Mouse (Mus musculus) testis, postnatal 10 days (tissue): ENCODE data around the gene Aff4.
A peak's percentile ranks its signal among the peaks of the same experiment; 100 is the strongest.
"Not testable (repeated sequence)": the region's sequence is repeated elsewhere in the genome, so short reads cannot be mapped to it uniquely, and the experiment has no call there.

ENCODE experiments used
- DNase-seq: peaks from one replicate; pipeline ENCODE4 v3.0.0; 2021; ENCODE audit warnings: low spot score

The Aff4 gene

GRCm38 (mm10) chr11:53337684-53338083 lies 12.9 kb upstream of the Aff4 start:
- no peak for DNase-seq

- not testable (repeated sequence) for DNase-seq
Observed at GRCm38 (mm10) chr11:53341019-53341418, 9.6 kb upstream of the Aff4 start.

- no peak for DNase-seq
Observed at GRCm38 (mm10) chr11:53342711-53343110, 7.9 kb upstream of the Aff4 start.

GRCm38 (mm10) chr11:53345328-53345727 lies 5.3 kb upstream of the Aff4 start:
- DNase-seq: no peak

GRCm38 (mm10) chr11:53345738-53346137 lies 4.9 kb upstream of the Aff4 start:
- DNase-seq: no peak

- peak; percentile 69 for DNase-seq
Observed at GRCm38 (mm10) chr11:53351224-53351942, 750 bp downstream of the Aff4 start.

- no peak for DNase-seq
Observed at GRCm38 (mm10) chr11:53351943-53352590, 1.4 kb downstream of the Aff4 start.

- DNase-seq: no peak
Observed at GRCm38 (mm10) chr11:53358504-53359155, 8.0 kb downstream of the Aff4 start.

- DNase-seq: no peak
Observed at GRCm38 (mm10) chr11:53367032-53367431, 16.4 kb downstream of the Aff4 start.

GRCm38 (mm10) chr11:53378918-53379317 lies 28.3 kb downstream of the Aff4 start:
- no peak for DNase-seq

GRCm38 (mm10) chr11:53383758-53384428 lies 33.3 kb downstream of the Aff4 start:
- DNase-seq: no peak

- no peak for DNase-seq
Observed at GRCm38 (mm10) chr11:53393856-53394255, 43.2 kb downstream of the Aff4 start.

- DNase-seq: no peak
Observed at GRCm38 (mm10) chr11:53403638-53404037, 53.0 kb downstream of the Aff4 start.

GRCm38 (mm10) chr11:53411738-53412137 lies 61.1 kb downstream of the Aff4 start:
- no peak for DNase-seq

GRCm38 (mm10) chr11:53413871-53414270 lies 63.2 kb downstream of the Aff4 start:
- no peak for DNase-seq

GRCm38 (mm10) chr11:53418048-53418447 lies 67.4 kb downstream of the Aff4 start:
- DNase-seq: no peak

GRCm38 (mm10) chr11:53423036-53423435 lies 72.4 kb downstream of the Aff4 start, which contains the start of gene Leap2:
Gene Leap2, minus strand, starts transcription at chr11:53423170.
- no peak for DNase-seq

- DNase-seq: no peak
Observed at GRCm38 (mm10) chr11:53424826-53425225, 74.2 kb downstream of the Aff4 start.

GRCm38 (mm10) chr11:53425251-53425650 lies 74.6 kb downstream of the Aff4 start:
- no peak for DNase-seq

GRCm38 (mm10) chr11:53425711-53426255 lies 75.2 kb downstream of the Aff4 start:
- no peak for DNase-seq

- DNase-seq: not testable (repeated sequence)
Observed at GRCm38 (mm10) chr11:53426914-53427313, 76.3 kb downstream of the Aff4 start.
